Mouse (Mus musculus) inflammation-experienced regulatory T-cells, adult 6 months (primary cell): ENCODE data around the gene Lrrc25. TPM values are rescaled to one million over a fixed set of nuclear protein-coding genes. Genes with fewer than 3 reads are reported as not detected.

Source experiments
- ATAC-seq: one replicate; pipeline ENCODE4 v1.8.0; 2017
- polyA plus RNA-seq, 3 experiments: library from polyadenylated mRNA; unstranded; fragments of 100-300 nt; shearing (Covaris generic); gene quantifications; one replicate each; pipeline ENCODE4 v1.2.1; 2017

The Lrrc25 gene
- polyA plus RNA-seq, 3 experiments from 2014 or later: 0.47 to 3.8 (median 0.71) TPM

DNA sequence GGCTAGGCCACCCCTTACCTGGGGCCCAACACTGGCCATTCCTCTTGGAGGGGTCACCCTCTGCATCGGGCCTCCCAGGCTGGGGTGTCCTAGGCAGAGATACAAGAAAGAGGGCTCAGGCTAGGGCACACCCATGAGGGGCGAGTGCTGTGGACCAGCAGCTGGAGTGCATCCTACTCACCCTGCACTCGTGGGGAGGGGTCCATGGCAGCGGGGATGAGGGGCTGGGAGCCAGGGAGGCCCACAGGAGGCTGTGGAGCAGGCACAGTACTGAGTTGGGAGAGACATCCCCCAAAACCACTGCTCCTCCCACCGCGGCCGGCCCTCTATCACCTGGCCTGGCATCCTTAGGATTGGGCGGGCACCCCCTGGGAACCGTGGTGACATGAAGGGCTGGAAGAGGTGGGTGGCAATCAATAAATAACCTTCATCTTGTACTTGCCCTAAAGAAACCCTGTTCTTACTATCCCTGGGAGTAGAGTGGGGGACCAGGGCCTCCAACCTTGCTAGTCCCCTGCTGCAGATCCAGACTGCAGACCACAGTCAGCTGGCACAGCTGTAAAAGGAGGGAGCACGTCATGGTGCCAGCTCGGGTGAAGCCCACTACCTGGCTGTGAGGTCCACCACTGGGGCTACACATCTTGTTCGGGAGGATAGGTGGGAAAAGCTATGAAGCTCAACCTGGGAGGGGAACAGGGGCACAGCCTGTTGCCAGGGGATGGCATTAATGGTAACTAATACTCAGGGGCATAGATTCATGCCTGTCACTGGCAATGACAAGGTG, 16.3 kb upstream of the Lrrc25 start:
- no peak for ATAC-seq

DNA sequence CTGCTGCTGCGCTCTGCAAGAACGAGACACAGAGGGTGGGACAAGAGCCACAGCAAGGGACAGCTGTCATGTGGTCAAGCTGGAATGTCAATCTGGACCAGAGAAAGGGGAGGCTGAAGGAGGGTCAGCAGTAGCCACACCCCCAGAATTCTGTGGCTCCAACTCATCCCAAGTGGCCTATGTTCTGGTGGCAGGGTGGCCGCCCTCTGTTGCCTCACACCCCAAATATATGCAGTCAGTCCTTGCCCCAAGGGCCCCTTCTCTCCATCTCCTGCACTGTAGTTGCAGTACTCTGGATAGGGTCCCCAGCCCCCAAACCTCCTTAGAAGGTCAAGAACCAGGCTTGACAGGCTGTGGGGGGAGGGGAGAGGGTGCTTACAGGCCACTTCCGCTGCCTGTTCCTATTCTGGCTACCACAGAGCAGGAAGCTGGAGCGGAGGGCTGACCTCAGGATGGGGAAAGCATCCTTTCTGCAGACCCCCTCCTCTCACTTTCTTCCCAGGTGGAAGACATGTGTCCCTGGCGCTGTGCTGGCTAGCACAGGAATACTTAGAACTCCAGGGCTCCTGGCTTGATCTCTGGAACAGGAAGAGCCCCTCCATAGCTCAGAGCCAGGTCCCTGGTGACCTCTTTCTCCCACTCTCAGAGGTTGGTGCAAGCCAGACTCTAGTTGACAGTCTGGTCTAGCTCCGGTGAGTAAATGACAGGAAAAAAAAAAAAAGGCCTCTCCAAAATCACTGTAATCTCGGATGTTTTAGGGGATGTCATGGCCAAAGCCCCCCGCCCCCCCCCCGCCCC, 15.3 kb upstream of the Lrrc25 start:
- no peak for ATAC-seq

DNA sequence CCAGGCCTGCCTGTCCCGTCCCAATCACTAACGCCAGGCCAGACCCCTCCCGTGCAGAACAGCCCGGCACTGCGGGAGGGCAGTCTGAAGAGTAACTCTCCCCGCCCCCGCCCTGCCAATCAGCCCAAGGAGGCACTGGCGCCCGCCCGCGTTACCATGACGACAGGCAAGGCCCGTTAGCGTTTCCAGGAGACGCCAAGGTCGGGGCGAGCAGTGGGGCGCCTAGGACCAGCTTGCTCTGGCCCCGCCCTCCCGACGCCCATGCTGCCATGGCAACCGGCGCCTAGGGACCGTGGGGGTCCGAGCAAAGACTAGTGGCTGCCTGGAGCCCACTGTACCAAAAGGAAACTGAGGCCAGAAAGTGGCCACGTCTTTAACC, 14.7 kb upstream of the Lrrc25 start:
- ATAC-seq: peak; percentile 72

DNA sequence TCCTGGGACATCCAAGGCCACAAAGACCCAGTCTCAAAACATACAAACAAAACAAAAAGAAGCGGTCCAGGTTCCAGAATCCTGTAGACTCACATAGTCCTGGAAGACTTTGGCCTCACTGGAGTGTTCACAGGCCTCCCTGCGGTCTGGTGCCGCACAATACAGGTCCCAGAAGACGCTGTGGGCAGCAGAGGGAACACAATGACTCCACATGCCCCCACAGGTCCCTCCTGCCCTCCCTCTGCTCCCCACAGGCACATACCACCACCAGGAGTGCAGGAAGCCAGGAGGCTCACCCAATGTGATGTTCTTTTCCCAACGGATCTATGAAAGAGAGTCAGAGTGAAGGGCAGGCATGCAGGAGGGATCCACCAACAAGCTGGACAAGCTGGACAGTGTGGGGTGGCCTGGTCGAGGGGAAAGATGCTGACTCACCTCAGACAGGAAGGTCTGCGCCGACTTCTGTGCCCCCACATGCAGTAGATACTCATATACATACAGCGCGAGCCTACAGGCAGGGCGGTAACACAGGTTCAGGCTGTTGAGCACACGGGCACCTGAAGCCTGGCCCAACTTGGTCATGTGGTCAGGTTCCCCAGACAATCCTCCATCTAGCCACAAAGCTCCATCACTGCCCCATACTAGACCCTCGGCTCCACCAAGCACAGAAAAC, 13.7 kb upstream of the Lrrc25 start:
- ATAC-seq: no peak

DNA sequence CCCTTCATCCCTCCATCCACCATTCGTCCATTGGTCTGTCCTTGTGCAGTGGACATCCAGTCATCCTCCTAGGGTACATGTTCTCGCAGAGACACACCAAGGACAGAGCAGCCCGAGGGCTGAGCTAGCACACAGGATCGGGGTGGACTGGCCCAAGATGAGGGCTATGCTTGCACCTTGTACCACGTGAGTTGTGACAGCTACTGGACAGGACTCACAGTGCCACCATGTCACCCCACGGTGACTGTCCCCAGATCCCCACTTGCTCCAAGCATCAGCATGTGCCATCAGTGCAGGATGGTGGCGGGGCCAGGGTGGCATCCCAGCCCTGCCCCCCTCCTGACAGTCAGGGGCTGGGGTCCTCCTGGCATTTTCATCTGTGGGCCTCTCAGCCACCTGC, 11.4 kb upstream of the Lrrc25 start:
- ATAC-seq: no peak

DNA sequence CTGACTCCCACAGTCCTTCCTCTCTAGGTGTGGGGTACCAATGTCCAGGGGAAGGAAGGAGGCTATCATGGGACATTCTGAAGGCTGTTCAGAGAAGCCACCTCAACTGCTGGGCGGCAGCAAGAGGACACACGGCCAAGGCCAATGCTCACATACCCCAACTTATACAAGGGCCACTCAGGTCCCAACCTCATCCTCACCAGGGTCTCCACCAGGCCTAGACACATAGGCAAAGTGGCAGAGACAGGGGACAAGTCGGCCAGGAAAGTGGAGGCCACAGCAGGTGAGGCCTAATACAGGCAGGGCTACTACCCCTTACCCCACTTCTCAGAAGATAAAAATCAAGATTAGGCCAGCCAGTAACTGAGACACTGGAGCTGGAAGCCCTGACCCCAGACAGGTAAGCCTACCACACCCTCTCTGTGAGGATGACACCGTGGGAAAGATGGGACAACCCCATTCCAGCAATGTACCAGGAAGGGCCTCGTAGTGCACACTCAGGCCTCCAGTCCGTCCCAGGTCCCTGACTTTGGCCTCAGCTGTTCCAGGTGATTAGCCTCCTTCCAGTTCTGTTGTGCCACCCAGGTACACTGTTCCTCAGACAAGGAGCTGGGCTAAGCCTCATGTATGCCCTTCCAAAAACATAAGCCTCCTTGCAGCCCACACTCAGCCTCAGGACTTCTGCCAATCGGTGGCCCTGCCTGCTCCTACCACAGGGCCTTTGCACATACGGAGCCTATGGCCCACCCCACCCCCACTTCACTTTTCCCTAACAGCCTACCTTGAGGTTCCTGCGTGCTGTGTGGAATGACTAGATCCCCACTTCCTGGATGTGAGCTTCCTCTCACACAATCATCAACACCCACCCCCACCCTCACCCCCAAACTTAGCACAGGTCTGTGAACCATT, 9.8 kb upstream of the Lrrc25 start:
- ATAC-seq: no peak

DNA sequence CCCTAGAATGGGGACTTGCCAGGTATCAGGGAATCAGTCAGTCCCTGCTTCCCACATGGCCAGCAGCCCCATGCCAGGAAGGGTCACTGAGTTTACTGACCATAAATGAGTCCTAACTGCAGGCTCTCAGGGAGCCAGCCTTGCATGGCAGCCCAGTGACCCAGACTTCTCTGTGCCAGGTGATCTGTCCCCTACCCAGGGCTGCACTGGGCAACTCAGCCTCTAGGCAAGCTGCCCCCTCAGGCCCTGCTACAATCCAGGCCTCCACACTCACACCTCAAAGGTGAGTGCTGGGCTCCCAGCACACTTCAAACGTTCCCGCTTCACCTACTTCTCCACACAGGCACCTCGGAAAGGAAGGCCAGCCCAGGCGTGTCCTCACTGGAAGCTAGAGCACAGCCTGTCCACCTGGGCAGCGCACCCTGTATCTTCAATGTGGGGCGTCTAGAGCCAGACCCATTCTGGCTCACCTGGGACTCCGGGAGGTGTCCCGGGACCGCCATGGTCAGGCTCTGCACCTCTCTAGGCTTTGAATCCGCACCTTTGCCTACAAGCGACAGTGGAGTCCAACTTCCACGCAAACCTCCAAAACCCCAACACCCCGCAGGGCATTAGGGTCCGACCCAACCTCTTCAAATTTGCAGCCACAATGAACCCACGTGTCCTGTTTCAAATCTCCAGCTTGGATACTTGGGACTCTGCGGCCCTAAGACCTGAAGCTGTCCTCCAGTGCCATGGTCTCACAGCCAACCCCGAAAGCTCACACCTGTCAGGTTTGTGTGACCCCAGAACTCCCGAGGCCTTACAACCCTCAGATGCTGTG, 9.0 kb upstream of the Lrrc25 start:
- ATAC-seq: no peak

DNA sequence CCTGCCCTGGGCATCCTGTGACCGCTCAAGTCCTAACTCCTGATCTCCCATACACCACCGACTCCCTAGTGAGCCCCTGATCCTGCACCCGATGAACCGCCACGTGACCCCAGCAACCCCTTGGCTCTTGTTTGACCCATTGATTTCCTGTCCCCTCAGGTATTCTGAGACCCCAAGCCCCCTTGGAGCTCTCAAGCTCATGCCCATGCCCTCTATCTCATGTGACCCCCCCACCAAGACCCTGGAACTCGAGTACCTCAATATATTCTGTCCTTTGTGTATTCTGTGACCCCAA, 8.4 kb upstream of the Lrrc25 start:
- ATAC-seq: no peak

DNA sequence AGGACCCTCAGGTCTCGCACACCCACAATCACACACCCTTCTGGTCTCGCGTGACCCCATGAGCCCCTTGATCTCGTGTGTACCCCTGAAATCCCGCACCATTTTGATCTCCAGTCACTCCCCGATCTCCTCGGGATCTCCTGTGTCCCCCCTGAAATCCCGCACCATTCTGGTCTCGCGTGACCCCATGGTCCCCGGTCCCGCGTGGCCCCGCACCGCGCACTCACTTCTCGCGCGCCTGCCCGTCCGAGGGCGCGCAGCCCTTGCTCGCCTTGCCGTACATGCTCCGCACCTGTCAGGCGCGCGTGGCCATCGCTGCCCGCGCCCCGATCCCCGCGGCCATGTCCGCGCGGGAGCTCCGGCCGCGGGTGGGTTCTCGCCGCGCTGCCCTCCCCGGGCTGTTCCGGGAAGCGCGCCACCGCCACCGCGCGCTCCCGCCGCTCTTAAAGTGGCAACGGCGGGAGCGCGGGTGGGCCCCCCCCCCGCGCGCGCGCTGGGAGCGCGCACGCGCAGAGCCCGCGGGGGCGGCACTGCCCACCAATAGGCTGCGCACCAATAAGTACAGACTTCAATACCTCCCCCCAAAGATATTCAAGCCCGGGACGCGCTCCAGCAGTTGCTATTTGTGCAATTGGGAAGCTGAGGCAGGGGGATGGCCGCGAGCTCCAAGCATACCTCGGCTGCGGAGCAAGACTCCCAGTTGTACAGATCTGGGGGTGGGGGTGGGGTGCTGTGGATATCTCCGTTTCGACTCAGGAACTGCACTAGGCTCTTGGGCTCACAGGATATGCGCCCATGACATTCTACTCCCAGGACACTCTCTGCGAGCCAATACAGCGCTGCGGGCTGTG, 7.8 kb upstream of the Lrrc25 start:
- ATAC-seq: peak; percentile 10

DNA sequence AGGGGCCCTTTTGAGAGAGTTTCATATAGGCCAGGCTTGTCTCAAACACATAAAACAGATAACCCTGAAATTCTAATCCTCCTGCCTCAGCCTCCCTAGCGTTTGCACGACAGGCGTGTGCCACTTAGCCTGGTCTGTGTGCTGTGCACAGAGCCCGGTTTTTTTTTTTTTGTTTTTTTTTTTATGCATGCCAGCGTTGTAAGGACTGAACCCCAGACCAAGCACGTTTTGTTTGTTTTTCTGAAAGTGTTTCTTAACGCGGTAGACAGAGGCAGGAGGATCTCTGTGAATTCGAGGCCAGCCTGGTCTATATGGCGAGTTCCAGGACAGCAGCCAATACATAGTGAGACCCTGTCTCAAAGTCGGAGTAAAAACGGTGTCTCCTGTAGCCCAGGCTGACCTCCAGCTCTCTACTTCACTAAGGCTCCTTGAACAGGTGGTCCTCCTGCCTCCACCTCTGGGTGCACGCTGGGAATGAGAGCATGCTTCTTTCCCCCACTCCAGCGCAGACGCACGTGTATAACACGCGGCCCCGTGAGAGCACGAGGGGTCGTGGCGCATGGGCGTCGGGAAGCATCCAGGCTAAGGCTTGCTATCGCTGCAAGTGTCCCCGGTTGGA, 7.1 kb upstream of the Lrrc25 start, which contains the start of gene Ssbp4:
Gene Ssbp4 (minus strand): TSS at position 124 of the 619 bp plus-strand sequence.
- ATAC-seq: no peak

DNA sequence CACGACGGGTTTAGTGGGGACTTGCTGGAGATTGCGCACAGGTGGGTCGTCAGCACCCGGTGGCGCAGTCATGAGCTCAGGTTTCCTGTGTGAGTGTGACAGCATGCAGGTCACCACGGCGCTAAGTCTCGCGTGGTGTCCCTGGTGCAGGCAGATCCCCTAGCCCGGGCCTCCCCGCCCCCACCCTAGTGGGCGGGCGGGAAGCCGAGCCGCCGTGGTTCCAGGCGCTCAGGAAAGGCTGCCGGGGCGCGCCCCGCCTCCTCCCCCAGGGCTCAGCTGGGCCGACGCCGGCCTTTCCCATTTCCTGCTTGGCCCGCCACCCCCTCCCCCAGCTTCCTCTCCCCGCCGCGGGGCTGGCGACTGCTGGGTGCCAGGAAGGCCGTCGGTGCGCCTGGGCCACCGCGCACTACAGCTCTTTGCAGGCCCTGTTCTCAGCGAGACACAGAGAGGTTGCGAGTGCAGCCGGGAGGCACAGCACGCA, 6.5 kb upstream of the Lrrc25 start:
- peak; percentile 55 for ATAC-seq

DNA sequence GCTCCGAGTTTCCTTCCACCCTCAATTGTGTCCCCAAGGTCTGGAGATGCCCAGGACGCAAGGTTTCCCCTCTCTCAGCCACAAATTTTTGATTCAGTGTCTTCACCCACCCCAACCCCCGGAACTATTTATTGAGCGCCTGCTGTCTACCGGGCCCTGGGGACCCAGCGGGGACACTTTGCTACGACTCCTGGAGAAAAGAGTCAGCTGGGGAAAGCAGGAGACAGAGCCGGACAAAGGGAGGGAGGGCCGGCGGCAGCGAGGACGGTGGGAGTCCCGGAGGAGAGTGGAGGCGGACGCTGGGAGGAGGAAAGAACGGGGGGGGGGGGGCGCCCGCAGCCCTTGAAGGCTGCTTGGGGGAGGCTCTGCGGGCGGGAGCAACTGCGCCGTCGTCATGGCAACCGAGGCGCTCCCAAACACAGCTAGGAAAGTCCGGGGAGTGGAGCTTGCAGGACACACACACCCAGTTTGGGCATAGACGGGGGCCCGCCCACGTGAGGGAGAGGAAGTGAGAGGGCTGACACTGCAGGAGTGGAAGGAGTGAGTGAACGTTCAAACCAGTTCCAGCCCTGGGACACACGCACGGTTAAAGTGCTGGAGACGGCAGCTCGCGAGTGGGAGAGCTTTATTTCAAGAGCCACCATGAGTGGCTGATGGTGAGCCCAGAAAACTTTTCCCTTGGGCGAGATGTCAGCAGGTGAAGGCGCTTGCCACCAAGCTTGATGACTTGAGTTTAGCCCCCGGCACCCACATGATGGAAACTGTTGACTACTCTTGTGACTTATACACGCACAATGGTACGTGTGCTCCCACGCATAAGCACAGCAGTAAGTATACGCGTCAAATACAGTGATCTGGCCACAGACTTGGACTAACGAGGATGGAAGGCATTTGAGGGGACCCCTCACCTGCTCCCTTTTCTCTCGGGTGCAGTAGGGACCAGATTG, 5.8 kb upstream of the Lrrc25 start:
- peak; percentile 59 for ATAC-seq

DNA sequence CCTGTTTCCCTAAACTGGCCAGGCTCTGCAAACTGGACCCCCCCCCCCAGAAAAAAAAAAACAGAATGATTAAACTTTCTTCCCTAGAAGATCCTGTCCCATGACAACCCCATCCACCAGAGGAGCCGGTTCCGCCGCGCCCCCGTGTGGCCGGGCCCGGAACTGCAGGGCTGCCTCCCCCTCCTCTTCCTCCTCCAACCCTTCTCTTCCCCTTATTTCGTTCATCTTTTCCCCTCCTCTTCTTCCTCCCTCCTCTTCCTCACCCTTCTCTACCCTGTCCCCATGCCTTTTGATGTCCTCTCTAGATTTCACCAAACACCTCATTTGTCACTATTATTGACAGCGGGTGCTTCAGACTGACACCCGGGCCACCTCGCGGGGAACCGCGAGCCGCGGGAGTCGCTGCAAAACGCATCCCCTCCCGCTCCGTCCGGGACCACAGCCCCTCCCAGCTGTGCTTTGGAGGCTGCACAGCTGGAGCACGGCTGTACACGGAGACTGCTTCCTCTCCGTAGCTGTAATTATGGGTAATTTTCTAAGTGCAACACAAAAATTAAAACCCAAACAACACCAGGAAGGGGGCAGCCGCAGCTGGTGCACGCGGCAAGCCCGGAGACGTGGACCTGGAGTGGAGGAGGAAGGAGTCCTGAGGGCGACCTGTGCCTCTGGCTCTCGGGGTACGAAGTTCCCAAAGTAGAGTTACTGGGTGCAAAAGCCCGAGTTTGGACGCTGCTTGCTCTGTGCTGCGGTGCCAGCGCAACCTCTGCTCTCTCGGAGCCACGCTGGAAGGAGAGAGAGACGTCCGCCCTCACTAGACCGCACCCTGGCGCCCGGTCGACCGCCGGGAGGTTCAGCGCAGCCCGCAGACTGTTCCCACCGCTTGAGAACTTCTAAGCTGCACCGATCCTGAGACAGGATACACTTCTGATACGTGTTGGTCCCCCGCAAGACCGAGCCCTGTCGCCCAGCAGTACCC, 4.9 kb upstream of the Lrrc25 start:
- peak; percentile 1 for ATAC-seq

DNA sequence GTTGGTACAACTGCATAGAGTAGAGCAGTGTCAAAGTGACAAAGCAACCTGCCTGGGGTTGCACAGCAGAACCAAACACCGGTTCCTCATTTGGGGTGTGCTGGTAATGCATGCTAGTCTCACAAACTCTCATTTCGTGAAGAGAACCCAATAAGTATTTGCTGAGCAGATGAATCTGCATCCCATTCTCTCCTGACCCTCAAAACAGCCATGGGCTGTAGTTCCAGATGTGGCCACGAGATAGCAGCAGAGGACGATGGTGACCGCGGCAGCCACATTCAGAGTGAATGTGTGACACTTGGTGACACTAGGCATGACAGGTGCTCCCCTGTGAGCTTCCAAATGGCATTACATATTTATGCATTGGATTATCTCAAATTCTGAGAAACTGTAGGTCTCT, 4.1 kb upstream of the Lrrc25 start:
- peak; percentile 29 for ATAC-seq

DNA sequence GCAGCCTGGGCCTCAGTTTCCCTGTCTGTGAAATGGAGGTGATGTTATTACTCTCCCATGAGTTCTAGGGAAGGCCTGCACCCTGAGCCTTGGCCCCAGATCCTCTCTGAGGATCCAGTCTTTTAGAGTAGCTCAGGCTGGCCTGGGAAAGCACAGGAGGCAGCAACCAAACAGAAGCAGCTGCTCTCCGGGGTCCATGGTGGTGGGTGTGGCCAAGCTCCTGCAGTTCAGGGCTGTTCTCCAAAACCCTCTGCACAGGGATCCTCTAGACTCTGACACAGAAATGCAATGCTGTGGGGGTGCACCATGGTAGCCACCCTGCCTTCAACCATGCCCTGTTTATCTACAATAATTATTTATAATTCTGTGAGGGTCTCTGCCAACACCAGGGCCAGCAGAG, 2.2 kb upstream of the Lrrc25 start:
- no peak for ATAC-seq

DNA sequence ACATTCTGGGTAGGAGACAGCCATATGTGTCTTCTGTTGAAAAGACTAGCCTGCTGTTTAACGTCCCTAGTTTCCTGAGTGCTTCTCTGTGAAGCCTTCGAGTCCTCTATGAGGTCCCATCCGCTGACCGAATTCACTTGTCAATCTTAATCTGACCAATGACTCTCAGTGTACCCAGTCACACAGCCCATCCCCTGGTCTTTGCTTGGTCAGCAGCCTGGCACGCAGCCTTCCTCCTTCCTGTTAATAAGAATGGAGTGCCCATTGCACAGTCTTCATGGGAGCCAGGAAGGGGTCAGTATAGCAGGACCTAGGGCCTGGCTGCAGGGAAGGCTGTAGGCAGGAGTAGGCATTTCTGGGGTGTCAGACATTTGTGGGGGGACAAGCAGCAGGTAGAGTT, 1.5 kb upstream of the Lrrc25 start:
- no peak for ATAC-seq

DNA sequence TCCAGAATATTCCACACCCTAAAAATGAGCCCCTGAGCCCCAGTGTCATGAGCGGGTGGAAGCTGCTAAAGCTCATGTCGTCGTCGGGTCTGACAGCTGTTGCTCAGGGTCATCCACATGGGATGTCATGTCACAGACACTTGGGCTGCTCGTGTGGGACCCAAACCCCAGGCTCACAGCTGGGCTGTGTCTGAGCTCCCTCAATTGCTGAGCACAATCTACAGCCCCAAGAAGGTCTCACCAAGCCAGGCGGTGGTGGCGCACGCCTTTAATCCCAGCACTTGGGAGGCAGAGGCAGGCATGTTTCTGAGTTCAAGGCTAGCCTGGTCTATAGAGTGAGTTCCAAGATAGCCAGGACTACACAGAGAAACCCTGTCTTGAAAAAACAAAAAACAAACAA, 674 bp upstream of the Lrrc25 start:
- no peak for ATAC-seq

DNA sequence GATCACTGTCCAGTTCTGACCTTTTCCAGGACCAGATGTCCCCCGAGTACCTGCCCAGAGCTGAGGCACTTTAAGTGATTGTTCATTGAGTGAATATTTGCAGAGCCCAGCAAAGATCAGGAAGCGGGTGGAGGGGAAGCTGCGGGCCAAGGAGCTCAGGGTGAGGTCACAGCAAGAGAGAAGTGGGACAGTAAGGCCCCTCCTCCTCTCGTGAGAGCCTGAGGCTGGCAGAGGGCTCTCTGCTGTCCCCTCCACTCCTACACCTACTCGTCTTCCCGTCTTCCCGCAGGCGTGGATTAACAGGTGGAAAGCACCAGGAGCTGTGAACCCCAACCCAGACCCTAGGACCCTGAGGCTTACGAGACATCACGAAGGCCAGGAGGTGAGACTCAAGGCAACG, 690 bp downstream of the Lrrc25 start:
- no peak for ATAC-seq
